Mouse (Mus musculus) cerebellum, adult 9-11 months (tissue): ENCODE measurements around the gene Gm14412.
"Not testable (repeated sequence)": the region's sequence is repeated elsewhere in the genome, so short reads cannot be mapped to it uniquely, and the experiment has no call there.

Experiments
- DNase-seq: peaks from one replicate; pipeline ENCODE4 v3.0.0; 2022

Gm14412 gene

GRCm38 (mm10) chr2:177324257-177324733, at the start of gene Gm14412:
Gene Gm14412 (minus strand): TSS chr2:177324307.
- DNase-seq = not testable (repeated sequence)

DNA sequence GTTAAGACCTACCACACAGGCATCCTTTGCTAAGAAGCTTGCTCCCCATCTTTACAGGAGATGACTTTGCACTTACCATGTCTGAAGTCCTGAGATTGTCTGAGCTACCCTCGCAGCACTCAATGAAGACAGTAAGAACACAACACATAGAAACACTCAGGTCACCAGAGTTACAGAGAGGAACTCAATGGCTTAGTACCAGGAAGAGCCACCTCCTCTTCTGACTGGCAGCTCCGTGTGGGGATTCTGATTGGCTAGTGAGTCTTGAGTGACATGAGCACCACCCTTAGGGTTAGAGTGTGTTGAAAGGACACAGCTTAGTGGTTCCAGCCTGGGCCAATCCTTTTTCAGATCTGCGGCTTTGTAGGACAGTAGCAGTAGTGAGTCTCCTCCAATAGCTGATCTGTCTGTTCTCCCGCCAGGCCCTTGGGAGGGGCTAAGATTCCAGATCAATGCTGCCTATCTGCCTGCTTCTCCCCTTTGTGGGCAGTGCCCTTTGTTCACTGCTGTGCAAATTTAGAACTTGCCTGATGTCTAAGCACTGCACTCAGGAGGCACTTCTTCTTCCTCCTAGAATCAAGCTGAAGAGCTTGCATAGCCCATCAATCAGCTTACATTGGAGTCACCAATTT, 5.7 kb upstream of the Gm14412 start:
- not testable (repeated sequence) for DNase-seq

DNA sequence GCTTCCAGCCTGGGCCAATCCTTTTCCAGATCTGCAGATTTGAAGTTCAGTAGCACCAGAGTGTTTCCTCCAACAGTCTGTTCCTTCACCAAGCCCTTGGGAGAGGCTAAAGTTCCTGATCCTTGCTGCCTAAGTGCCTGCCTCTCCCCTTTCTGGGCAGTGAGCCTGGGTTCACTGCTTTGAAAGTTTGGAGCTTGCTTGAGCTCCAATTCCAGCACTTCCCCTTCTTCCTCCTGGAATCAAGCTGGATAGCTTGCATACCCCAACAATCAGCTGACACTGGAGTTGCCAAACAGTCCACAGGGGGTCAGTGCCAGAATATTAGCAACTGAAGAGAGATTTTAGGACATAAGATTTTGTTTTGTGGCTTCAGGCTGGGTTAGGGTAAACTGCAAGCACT, 2.7 kb downstream of the Gm14412 start:
- DNase-seq = not testable (repeated sequence)

DNA sequence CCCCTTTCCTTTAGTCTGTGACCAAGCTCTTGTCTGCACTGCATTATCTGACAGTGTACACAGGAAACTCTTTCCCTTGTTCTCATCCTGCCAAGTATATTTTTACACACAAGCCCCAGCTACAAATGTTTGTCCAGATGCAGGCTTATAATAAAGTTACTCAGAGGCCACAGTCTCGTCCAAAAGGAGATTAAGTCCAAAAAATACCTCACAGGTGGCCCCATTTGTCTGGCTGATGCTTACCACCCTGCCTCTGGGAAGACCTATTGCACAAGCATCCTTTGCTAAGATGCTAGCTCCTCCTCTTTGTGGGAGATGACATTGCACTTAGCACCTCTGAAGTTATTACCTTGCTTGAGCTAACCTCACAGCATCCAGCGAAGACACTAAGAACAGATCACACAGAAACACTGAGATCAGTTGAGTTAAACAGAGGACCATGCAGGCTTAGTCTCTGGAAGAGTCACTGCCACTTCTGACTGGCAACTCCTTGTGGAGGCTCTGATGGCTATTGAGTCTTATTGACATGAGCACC, 3.3 kb downstream of the Gm14412 start:
- not testable (repeated sequence) for DNase-seq

- no peak for DNase-seq
These were observed 5.1 kb downstream of the Gm14412 start for GRCm38 (mm10) chr2:177318996-177319395.

GRCm38 (mm10) chr2:177309627-177310026, 14.5 kb downstream of the Gm14412 start:
- not testable (repeated sequence) for DNase-seq

- DNase-seq = not testable (repeated sequence)
These were observed 19.1 kb downstream of the Gm14412 start for GRCm38 (mm10) chr2:177304980-177305379.

GRCm38 (mm10) chr2:177283701-177284100, 40.4 kb downstream of the Gm14412 start:
- not testable (repeated sequence) for DNase-seq

DNA sequence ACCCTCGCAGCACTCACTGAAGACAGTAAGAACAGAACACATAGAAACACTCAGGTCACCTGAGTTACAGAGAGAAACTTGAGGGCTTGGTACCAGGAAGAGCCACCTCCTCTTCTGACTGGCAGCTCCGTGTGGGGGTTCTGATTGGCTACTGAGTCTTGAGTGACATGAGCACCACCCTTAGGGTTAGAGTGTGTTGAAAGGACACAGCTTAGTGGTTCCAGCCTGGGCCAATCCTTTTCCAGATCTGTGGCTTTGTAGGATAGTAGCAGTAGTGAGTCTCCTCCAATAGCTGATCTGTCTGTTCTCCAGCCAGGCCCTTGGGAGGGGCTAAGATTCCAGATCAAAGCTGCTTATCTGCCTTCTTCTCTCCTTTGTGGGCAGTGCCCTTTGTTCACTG, 46.4 kb downstream of the Gm14412 start:
- DNase-seq = not testable (repeated sequence)

DNA sequence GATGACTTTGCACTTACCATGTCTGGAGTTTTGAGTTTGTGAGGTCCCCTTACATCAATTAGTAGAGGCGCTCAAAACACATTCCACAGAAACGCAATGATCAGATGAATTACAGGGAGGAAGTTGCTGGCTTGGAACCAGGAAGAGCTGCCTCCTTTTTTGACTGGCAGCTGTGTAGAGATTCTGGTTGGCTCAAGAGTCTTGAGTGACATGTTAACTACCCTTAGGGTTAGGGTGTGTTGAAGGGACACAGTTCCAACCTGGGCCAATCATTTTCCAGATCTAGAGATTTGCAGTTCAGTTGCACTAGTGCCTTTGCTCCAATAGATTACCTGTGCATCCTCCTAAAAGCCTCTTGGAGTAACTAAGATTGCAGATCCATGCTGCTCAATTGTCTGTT, 51.9 kb downstream of the Gm14412 start:
- not testable (repeated sequence) for DNase-seq

DNA sequence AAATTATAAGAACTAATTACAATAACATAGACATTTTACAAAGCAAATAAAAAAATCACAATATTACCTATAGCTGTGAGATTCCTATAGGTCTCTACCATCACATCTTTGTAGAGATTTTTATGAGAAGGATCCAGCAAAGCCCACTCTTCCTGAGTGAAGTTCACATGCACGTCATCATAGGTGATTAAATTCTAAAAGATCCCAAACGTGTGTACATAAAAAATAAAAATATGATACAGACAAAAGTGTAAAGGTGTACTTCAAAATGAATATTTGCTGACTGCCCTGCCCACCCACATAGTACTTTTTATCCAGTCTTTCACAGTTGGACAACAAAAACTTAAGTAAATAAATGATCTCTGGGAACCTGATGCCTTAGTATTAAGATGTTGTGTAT, 57.2 kb downstream of the Gm14412 start, which contains the start of gene Gm14409:
Gene Gm14409 (minus strand): TSS at position 101 of the 400 bp plus-strand sequence.
- not testable (repeated sequence) for DNase-seq
